Mouse (Mus musculus) lung, postnatal 0 days (tissue): ENCODE measurements around the gene Scnn1a. TPM values are rescaled to one million over a fixed set of nuclear protein-coding genes. Genes with fewer than 3 reads are reported as not detected.
A peak's percentile ranks its signal among the peaks of the same experiment; 100 is the strongest.

Experiments
- ATAC-seq: fragments of 200-750 bp; cut with Nextera tagmentation; 2 replicates; pipeline ENCODE4 v1.8.0; 2017; ENCODE audit warnings: moderate library complexity
- DNase-seq: peaks from one replicate; pipeline ENCODE4 v3.0.0-alpha.2; 2016; ENCODE audit warnings: low spot score
- H3K27ac ChIP-seq: fragments of 300-500 bp; sonication (generic); 2 replicates; pipeline ENCODE4 v1.5.1; 2014; ENCODE audit warnings: antibody characterized with exemption, mild to moderate bottlenecking, low read length, mixed read lengths
- H3K27me3 ChIP-seq: fragments of 300-500 bp; sonication (generic); replicated peaks from 2 replicates; pipeline ENCODE4 v1.6.1; 2014; ENCODE audit warnings: low read length, mixed read lengths; ENCODE audit not compliant: insufficient read depth
- H3K36me3 ChIP-seq: fragments of 300-500 bp; sonication (generic); 2 replicates; pipeline ENCODE4 v1.6.1; 2014; ENCODE audit warnings: low read length, mixed read lengths; ENCODE audit not compliant: insufficient read depth
- H3K4me1 ChIP-seq: fragments of 300-500 bp; sonication (generic); 2 replicates; pipeline ENCODE4 v1.6.1; 2014; ENCODE audit warnings: antibody characterized with exemption, low read depth, low read length, mixed read lengths; ENCODE audit not compliant: insufficient read depth
- H3K4me2 ChIP-seq: fragments of 300-500 bp; sonication (generic); replicated peaks from 2 replicates; pipeline ENCODE4 v1.6.1; 2014; ENCODE audit warnings: low read depth, mild to moderate bottlenecking, low read length, moderate library complexity, mixed read lengths
- H3K4me3 ChIP-seq: fragments of 300-500 bp; sonication (generic); 2 replicates; pipeline ENCODE4 v1.5.1; 2014; ENCODE audit warnings: low read depth, low read length
- H3K9ac ChIP-seq: fragments of 300-500 bp; sonication (generic); replicated peaks from 2 replicates; pipeline ENCODE4 v1.6.1; 2014; ENCODE audit warnings: low read depth, mild to moderate bottlenecking
- H3K9me3 ChIP-seq: fragments of 300-500 bp; sonication (generic); 2 replicates; pipeline ENCODE4 v1.6.1; 2016; ENCODE audit warnings: low read length, mixed read lengths
- CTCF ChIP-seq: IDR thresholded peaks from 2 replicates; pipeline ENCODE4 v1.5.1; 2016; ENCODE audit warnings: antibody characterized with exemption, mild to moderate bottlenecking
- EP300 ChIP-seq: IDR thresholded peaks from 2 replicates; pipeline ENCODE4 v1.6.1; 2016; ENCODE audit warnings: antibody characterized with exemption, mild to moderate bottlenecking, control low read depth
- WGBS: fragments of 180-500 bp; shearing (Covaris S2); extraction: QIAGEN DNeasy Blood & Tissue Kit; methylation state at CpG from one replicate; pipeline ENCODE4 v1.1.7; 2014; 5-methylcytosine and 5-hydroxymethylcytosine counted together
- polyA plus RNA-seq: library from polyadenylated mRNA; unstranded; fragments of >200 nt; fragmentation: Nextera tagmentation; extraction: Ambion mirVana; gene quantifications from 2 replicates; pipeline ENCODE4 v1.2.1, GENCODE M21; 2015

Scnn1a gene
- polyA plus RNA-seq, 1 experiment from 2014 or later = 123 TPM

DNA sequence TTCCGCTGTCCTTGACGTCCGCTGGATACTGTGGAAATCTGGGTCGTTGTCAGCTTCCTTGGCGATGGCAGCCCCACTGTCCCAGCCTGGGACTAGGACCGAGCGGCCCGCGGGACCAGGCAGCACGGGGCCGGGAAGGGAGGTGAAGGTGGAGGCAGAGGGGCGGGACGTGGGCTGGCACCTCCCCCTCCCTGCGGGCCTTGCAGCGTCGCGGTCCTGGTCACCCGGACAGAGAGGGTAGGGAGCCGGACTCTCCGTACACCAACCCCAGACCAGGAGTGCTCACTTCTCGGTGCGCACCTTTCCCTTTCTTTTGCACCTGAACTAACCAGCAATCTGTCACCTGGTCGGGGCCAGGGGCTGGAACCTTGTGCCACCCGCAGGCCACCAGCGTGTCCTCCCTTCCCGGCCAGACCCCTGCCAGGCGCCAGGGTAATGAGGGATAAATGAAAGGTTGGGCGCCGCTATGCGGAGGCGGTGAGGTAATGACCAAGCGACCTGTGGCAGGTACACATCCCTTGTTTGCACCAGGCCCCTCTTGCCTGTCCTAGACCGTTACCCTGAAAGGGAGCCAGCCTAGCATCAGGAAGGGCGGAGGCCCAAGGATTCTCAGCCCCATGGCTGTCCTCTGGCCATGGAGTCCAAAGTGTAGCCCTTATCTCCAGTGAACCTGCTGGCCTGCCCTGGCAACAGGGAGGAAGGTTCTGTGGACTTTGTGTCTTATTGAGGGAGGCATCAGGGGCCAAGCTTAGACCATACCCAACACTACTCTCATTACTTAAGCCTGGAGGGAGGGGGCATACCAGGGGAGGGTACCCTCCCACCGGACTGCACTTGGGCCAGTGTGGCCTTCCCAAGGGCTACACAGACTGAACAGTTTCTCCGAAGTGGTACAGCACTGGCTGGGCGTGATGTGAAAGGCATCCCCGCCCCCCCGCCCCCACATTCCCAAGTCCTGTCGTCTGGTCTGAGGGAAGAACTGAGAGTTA lies 60.2 kb downstream of the Scnn1a start, which contains the start of gene Plekhg6:
Plekhg6 (minus strand) TSS at position 422 of the 989 bp plus-strand sequence.
- Histone ChIP-seq H3K4me2 (peak within 1 kb of the TSS; percentile 63), H3K4me3 (peak within 1 kb of the TSS; percentile 28), H3K36me3 (no peaks in the 10 kb centered on the region), H3K27me3 (peaks cover 10% of the 10 kb centered on the region; the same call in 1 of the 2 replicates), H3K4me1 (peaks cover 16% of the 10 kb centered on the region; the same call in 1 of the 2 replicates), H3K9me3 (no peaks in the 10 kb centered on the region), H3K27ac (no peak within 1 kb of the TSS), H3K9ac (no peak within 1 kb of the TSS)
- WGBS = 12% methylated on average over 35 of the region's 40 CpGs
- TF ChIP-seq CTCF (peak; percentile 9; the same call in 1 of the 2 replicates), EP300 (no peak)
- DNase-seq (peak; percentile 61), ATAC-seq (peak; percentile 76)

DNA sequence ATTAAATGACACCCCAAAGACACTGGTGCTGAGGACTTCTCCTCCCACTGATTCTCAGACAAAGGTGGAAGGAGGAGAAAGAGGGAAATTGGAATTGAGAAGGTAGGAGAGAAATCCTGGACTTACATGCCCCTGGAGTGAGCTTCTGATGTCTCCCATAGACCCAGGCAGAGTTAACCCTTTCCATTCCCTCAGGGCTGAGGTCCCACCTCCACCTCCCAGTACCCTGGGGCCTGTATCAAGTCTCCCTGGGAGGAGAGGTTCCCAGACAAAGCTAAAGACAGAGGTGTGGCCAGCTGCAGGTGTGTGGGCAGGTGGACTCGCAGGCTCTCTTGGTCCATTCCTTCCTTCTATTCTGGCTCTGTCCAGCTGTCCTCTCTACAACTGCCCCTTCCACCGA lies 61.6 kb downstream of the Scnn1a start:
- 68% methylated on average over 2 of the region's 2 CpGs for WGBS
- Histone ChIP-seq H3K27me3 (peaks cover 10% of the 10 kb centered on the region; the same call in 1 of the 2 replicates), H3K4me1 (peaks cover 16% of the 10 kb centered on the region; the same call in 1 of the 2 replicates), H3K4me3 (no peak overlapping the region), H3K9ac (no peak overlapping the region), H3K27ac (no peak overlapping the region), H3K36me3 (no peaks in the 10 kb centered on the region), H3K4me2 (no peak overlapping the region), H3K9me3 (no peaks in the 10 kb centered on the region)
- no peak for ATAC-seq
- TF ChIP-seq CTCF (no peak), EP300 (no peak)
- DNase-seq = no peak

DNA sequence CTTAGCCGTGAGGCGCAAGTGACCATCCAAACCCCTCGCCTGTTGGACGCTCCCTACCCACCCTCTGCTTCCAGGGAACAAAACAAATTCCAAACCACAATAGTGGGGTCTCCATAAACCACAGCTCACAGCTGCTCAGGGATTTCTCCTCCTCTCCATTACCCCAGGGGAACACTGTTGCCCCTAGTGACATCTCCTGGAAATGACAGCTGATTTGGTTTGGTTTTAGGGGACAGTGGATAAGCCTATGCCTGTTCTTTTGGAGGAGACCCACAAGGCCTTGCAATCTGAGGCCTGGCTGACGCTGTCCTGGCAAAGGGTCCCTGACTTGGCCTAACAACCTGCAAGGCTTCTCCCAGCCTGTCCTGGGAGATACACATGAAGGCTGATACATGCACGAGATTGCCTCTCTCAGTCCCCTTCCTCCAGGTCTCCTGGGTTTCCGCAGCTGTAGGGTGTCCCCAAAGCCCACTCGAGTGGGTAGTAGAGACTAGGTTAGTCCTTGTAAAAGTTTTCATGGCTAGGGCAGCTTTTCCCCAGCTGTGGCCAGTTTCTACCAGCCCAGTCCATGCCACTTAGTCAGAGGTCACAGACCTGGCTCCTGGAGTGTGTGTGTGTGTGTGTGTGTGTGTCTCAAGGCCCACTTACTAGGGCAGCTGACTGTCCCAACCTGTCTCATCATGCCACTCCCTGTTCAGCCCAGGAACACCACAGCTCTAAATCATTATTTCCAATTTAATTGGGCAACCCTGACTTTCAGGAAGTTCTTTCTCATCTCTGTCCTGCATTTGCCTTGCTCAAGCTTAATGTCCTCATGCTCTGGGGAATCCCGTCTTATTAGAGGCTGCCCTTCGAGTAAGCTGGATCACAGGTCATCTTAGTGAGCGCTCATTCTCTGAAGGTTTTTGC lies 64.9 kb downstream of the Scnn1a start:
- no peak for ATAC-seq

DNA sequence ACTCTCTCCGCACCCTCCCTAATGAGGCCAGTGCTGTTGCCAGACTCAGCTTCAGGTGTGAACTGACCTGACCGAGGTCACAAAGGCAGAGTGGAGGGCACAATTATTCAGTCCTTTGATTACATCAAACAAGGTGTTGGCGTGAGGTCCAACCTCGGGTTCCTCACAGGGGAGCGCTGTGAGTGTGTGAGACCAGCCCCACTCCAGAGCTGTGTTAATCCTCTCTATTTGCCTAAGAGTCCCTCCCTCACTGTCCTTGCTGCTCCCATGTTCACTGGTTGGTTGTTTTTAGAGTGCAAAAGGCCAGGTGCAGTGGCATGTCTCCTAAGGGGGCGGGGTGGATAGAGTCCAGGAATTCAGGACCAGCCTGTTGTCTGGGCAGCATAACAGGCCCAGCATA lies 65.6 kb downstream of the Scnn1a start:
- WGBS = 58% methylated on average over 6 of the region's 6 CpGs

More for the DNA sequence above, 64.9 kb downstream of the Scnn1a start:
- H3K4me3 ChIP-seq = no peak overlapping the region
- WGBS = 67% methylated on average over 11 of the region's 11 CpGs
- no peaks in the 10 kb centered on the region; the same call in 1 of the 2 replicates for H3K4me1 ChIP-seq
- no peaks in the 10 kb centered on the region for H3K36me3 ChIP-seq
- no peak overlapping the region for H3K4me2 ChIP-seq
- H3K9ac ChIP-seq = no peak overlapping the region
- no peaks in the 10 kb centered on the region for H3K9me3 ChIP-seq
- no peak for DNase-seq
- 0 out of 2 replicates have a peak, but pooled peaks cover 6% of the 10 kb centered on the region for H3K27me3 ChIP-seq
- TF ChIP-seq CTCF = peak; percentile 77
- no peak for TF ChIP-seq EP300
- no peak overlapping the region for H3K27ac ChIP-seq

DNA sequence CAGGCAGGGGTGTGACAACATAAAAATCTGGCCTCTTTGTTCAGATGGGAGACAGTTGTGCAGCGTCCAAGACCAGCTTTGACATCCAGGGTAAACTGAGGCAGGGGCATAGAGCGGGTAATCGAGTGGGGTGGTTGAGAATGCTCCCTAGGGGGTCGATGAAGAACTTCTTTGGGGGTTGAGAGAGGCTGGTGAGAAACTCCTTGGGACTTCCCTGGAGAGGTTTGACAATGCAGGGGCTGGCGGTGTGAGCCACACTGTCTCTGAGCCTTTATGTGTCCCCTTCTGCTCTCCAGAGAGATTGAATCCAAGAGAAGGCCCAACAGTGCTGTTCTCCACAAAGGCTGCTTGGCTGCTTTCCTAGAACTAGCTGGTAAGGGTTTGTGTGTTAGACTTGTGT lies 69.4 kb downstream of the Scnn1a start:
- no peaks in the 10 kb centered on the region for H3K9me3 ChIP-seq
- no peaks in the 10 kb centered on the region for H3K36me3 ChIP-seq
- no peak overlapping the region for H3K4me3 ChIP-seq
- WGBS = 79% methylated on average over 5 of the region's 5 CpGs
- H3K27me3 ChIP-seq = no peaks in the 10 kb centered on the region
- no peak overlapping the region for H3K9ac ChIP-seq
- H3K27ac ChIP-seq = no peak overlapping the region
- H3K4me2 ChIP-seq = no peak overlapping the region
- DNase-seq = no peak
- no peak for ATAC-seq
- H3K4me1 ChIP-seq = no peaks in the 10 kb centered on the region
- no peak for TF ChIP-seq EP300
- TF ChIP-seq CTCF = no peak

More for the DNA sequence above, 65.6 kb downstream of the Scnn1a start:
- Histone ChIP-seq H3K4me2 (no peak overlapping the region), H3K27me3 (0 out of 2 replicates have a peak, but pooled peaks cover 6% of the 10 kb centered on the region), H3K9me3 (no peaks in the 10 kb centered on the region), H3K4me1 (no peaks in the 10 kb centered on the region), H3K4me3 (no peak overlapping the region), H3K9ac (no peak overlapping the region), H3K36me3 (no peaks in the 10 kb centered on the region), H3K27ac (no peak overlapping the region)
- TF ChIP-seq EP300 = no peak
- no peak for TF ChIP-seq CTCF
- ATAC-seq = no peak
- no peak for DNase-seq

Other genes starting within 250 kb of the Scnn1a start
- gene Chd4, start 224.7 kb upstream of the Scnn1a start, polyA plus RNA-seq = 53.5 and 59.8 TPM in 2 replicates
- 16.9 and 17.7 TPM in 2 replicates for gene Nop2, start 188.8 kb upstream of the Scnn1a start, polyA plus RNA-seq
- 7.1 and 8.3 TPM in 2 replicates for gene Iffo1, start 175.4 kb upstream of the Scnn1a start, polyA plus RNA-seq
- gene Gapdh, start 154.2 kb upstream of the Scnn1a start, polyA plus RNA-seq = 381 and 429 TPM in 2 replicates
- 5.9 and 7.9 TPM in 2 replicates for gene Ncapd2, start 129.0 kb upstream of the Scnn1a start, polyA plus RNA-seq
- gene Mrpl51, start 128.9 kb upstream of the Scnn1a start, polyA plus RNA-seq = 151 and 154 TPM in 2 replicates
- gene Vamp1, start 105.1 kb upstream of the Scnn1a start, polyA plus RNA-seq = 3.0 and 3.5 TPM in 2 replicates
- 14.2 and 16.9 TPM in 2 replicates for gene Tapbpl, start 88.8 kb upstream of the Scnn1a start, polyA plus RNA-seq
- 2.4 and 3.0 TPM in 2 replicates for gene Cd27, start 83.6 kb upstream of the Scnn1a start, polyA plus RNA-seq
- not detected in 2 replicates for gene Tuba3a, start 34.6 kb upstream of the Scnn1a start, polyA plus RNA-seq
- gene Ltbr, start 6.8 kb upstream of the Scnn1a start, polyA plus RNA-seq = 96.7 and 100 TPM in 2 replicates
- 107 and 108 TPM in 2 replicates for gene Tnfrsf1a, start 28.7 kb downstream of the Scnn1a start, polyA plus RNA-seq
- gene Plekhg6, start 60.1 kb downstream of the Scnn1a start, polyA plus RNA-seq = 0.50 and 0.82 TPM in 2 replicates
- gene Cd9, start 174.1 kb downstream of the Scnn1a start, polyA plus RNA-seq = 962 and 974 TPM in 2 replicates
- 42.4 and 55.6 TPM in 2 replicates for gene Vwf, start 226.1 kb downstream of the Scnn1a start, polyA plus RNA-seq